In the genomic region with DNA sequence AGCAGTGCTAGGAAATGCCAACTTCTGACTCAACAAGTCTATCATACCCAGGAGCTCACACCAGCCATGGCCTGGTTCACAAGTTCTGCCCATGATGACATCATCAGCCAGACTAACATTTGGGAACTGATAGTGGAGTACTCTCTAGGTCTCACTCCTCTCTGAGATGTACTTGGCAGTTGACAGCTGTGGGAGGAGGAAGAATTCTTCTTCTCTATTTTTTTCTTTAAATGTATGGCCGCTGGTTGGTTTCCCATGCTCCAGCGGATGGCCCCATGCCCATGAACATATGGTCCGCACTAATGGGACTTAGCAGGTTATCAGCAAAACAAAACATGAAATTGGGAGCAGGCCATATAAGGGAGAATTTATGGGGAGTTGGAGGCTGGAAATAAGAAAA, we compare ENCODE assay signal across 16 mouse cellular contexts.
DNase-seq lines count a peak whose midpoint lies in the region; ATAC-seq and TF ChIP-seq lines count a peak whose summit lies in the region.
"Had no signal": no experiment of that assay in that cellular context is flagged by ENCODE, and none has a peak within 500 bp of the region (broad histone marks: within the 10 kb centered on the region; RNA-seq: fewer than 3 reads in every experiment).

No protein-coding gene starts in this region.

- H3K36me3 ChIP-seq in kidney, embryonic 16.5 days (ENCODE audit: insufficient read depth, low read length): no peaks in the 10 kb centered on the region
- H3K36me3 ChIP-seq: embryonic facial prominence, embryonic 15.5 days; limb, embryonic 15.5 days; midbrain, embryonic 10.5 days; neural tube, embryonic 15.5 days had no signal

- H3K27me3 ChIP-seq in kidney, embryonic 16.5 days (ENCODE audit: insufficient read depth, low read length): no peaks in the 10 kb centered on the region
- H3K27me3 ChIP-seq: embryonic facial prominence, embryonic 15.5 days; limb, embryonic 15.5 days; neural tube, embryonic 15.5 days had no signal

- peak; percentile 60; the same call in 1 of the 2 replicates for ATAC-seq in frontal cortex, adult (ENCODE audit: low TSS enrichment)
- ATAC-seq in kidney, embryonic 16.5 days (ENCODE audit: low FRiP score, low TSS enrichment): peak; percentile 19; the same call in 1 of the 2 replicates

- no peaks in the 10 kb centered on the region for H3K9me3 ChIP-seq in kidney, embryonic 16.5 days (ENCODE audit: low read length)
- H3K9me3 ChIP-seq: embryonic facial prominence, embryonic 15.5 days; limb, embryonic 15.5 days; midbrain, embryonic 10.5 days; neural tube, embryonic 15.5 days had no signal

- DNase-seq in frontal cortex, postnatal 10 days (ENCODE audit: low spot score in 2 of 2): no peak
- no peak for DNase-seq in kidney, adult 18-20 months
- DNase-seq in brain, embryonic 14.5 days (ENCODE audit: low read depth): peak; percentile 64
- DNase-seq in cerebellum, adult 9-11 months: peak; percentile 47
- DNase-seq in right cerebral cortex, postnatal 4 days: no peak
- DNase-seq: adrenal gland, postnatal 14 days; kidney, adult 2 months; lung, postnatal 14 days had no signal

- no peak for TF ChIP-seq CTCF in brain, embryonic 14.5 days (IDR thresholded peaks at IDR 0.05; ENCODE audit: borderline replicate concordance, extremely low read depth, insufficient read depth, insufficient read length)

- H3K4me3 ChIP-seq in kidney, embryonic 16.5 days (ENCODE audit: low read length): no peak overlapping the region
- H3K4me3 ChIP-seq: embryonic facial prominence, embryonic 15.5 days; layer of hippocampus, adult 2 months; limb, embryonic 15.5 days; midbrain, embryonic 10.5 days; neural tube, embryonic 15.5 days had no signal

- H3K4me1 ChIP-seq in kidney, embryonic 16.5 days (ENCODE audit: insufficient read depth, low read length): peaks cover 6% of the 10 kb centered on the region; the same call in 1 of the 2 replicates
- H3K4me1 ChIP-seq: embryonic facial prominence, embryonic 15.5 days; limb, embryonic 15.5 days; midbrain, embryonic 10.5 days; neural tube, embryonic 15.5 days had no signal

- no peak overlapping the region for H3K4me2 ChIP-seq in kidney, embryonic 16.5 days (replicated peaks; ENCODE audit: low read depth, low read length)
- H3K4me2 ChIP-seq: embryonic facial prominence, embryonic 15.5 days; hindbrain, embryonic 14.5 days; limb, embryonic 15.5 days; neural tube, embryonic 15.5 days had no signal

- no peak overlapping the region for H3K9ac ChIP-seq in kidney, embryonic 16.5 days (replicated peaks; ENCODE audit: low read length)
- H3K9ac ChIP-seq: embryonic facial prominence, embryonic 15.5 days; hindbrain, embryonic 14.5 days; limb, embryonic 15.5 days; neural tube, embryonic 15.5 days had no signal

- no peak overlapping the region for H3K27ac ChIP-seq in kidney, embryonic 16.5 days (ENCODE audit: low read length)
- H3K27ac ChIP-seq: embryonic facial prominence, embryonic 15.5 days; hindbrain, embryonic 14.5 days; layer of hippocampus, adult 2 months; limb, embryonic 15.5 days; midbrain, embryonic 10.5 days; neural tube, embryonic 15.5 days had no signal

- WGBS in kidney, embryonic 16.5 days: 84% methylated on average over 3 of the region's 3 CpGs

- no peak for TF ChIP-seq POLR2A in brain, embryonic 14.5 days (IDR thresholded peaks at IDR 0.05; ENCODE audit: borderline replicate concordance, extremely low read depth, insufficient read depth, insufficient read length, poor library complexity, severe bottlenecking)

Comparison
In these comparisons a context has a peak if more than half of its experiments do, and no peak if none do; other contexts are left out.
1. DNase-seq: peak in brain, embryonic 14.5 days (single experiment) and cerebellum, adult 9-11 months (single experiment); none in frontal cortex, postnatal 10 days (0 of 2), kidney, adult 18-20 months (single experiment) and right cerebral cortex, postnatal 4 days (single experiment).